Mouse (Mus musculus) MEL (cell line): Measurements from ENCODE around the gene Ttc39a. TPM values are rescaled to one million over a fixed set of nuclear protein-coding genes. Genes with fewer than 3 reads are reported as not detected.

Experiments
- DNase-seq: peaks from one replicate; pipeline ENCODE4 v3.0.0; 2011; ENCODE audit warnings: low read depth, low spot score
- H3K27ac ChIP-seq: 2 replicates; pipeline ENCODE4 v1.5.1; 2012; ENCODE audit warnings: low read depth, mild to moderate bottlenecking, control low read depth, low read length, moderate library complexity; ENCODE audit not compliant: control insufficient read depth
- H3K27me3 ChIP-seq, 2 experiments: fragments of 150-350 bp in 1 of 2; sonication (generic) in 1 of 2; 2 replicates each; pipeline ENCODE4 v1.6.1; 2012; ENCODE audit warnings: low read length in 2 of 2, mild to moderate bottlenecking in 2 of 2, improper control_type of control experiment in 1 of 2, moderate library complexity in 1 of 2; ENCODE audit not compliant: insufficient read depth in 2 of 2, control insufficient read depth in 1 of 2
- H3K36me3 ChIP-seq, 2 experiments: 2 replicates each; pipeline ENCODE4 v1.6.1; 2012 to 2014; ENCODE audit warnings: low read length in 2 of 2, improper control_type of control experiment in 1 of 2, inconsistent platforms in 1 of 2, mild to moderate bottlenecking in 1 of 2; ENCODE audit not compliant: insufficient read depth in 2 of 2, control insufficient read depth in 1 of 2
- H3K4me1 ChIP-seq, 2 experiments: fragments of 150-350 bp in 1 of 2; sonication (generic) in 1 of 2; 2 replicates each; pipeline ENCODE4 v1.6.1; 2012; ENCODE audit warnings: low read length in 2 of 2, improper control_type of control experiment in 1 of 2, mild to moderate bottlenecking in 1 of 2; ENCODE audit not compliant: insufficient read depth in 2 of 2, control insufficient read depth in 1 of 2
- H3K4me3 ChIP-seq, 2 experiments: fragments of 150-350 bp in 1 of 2; sonication (generic) in 1 of 2; 2 replicates each; pipeline ENCODE4 v1.5.1; 2012; ENCODE audit warnings: low read depth in 2 of 2, low read length in 2 of 2, mild to moderate bottlenecking in 2 of 2, moderate library complexity in 2 of 2, control low read depth in 1 of 2, improper control_type of control experiment in 1 of 2; ENCODE audit not compliant: control insufficient read depth in 1 of 2, insufficient read depth in 1 of 2
- H3K79me2 ChIP-seq: 2 replicates; pipeline ENCODE4 v1.6.1; 2012; ENCODE audit warnings: mild to moderate bottlenecking, low read length, moderate library complexity; ENCODE audit not compliant: control insufficient read depth, poor library complexity, insufficient read depth
- H3K9ac ChIP-seq: 2 replicates; pipeline ENCODE4 v1.6.1; 2012; ENCODE audit warnings: low read depth, mild to moderate bottlenecking, control low read depth, low read length, moderate library complexity; ENCODE audit not compliant: control insufficient read depth, poor library complexity, severe bottlenecking
- H3K9me3 ChIP-seq: fragments of 150-350 bp; sonication (generic); replicated peaks from 2 replicates; pipeline ENCODE4 v1.6.1; 2012; ENCODE audit warnings: mild to moderate bottlenecking, low read length, improper control_type of control experiment, moderate library complexity; ENCODE audit not compliant: insufficient read depth
- BHLHE40 ChIP-seq: IDR thresholded peaks from 2 replicates; pipeline ENCODE4 v1.6.1; 2012; ENCODE audit warnings: low read depth, mild to moderate bottlenecking, inconsistent platforms, low read length, improper control_type of control experiment, borderline replicate concordance
- CHD2 ChIP-seq: IDR thresholded peaks from 2 replicates; pipeline ENCODE4 v1.6.1; 2011; ENCODE audit warnings: low read length, improper control_type of control experiment
- EP300 ChIP-seq, 2 experiments: IDR thresholded peaks; 2 replicates each; pipeline ENCODE4 v1.6.1; 2011; ENCODE audit warnings: improper control_type of control experiment in 2 of 2, low read length in 2 of 2, low read depth in 1 of 2, mild to moderate bottlenecking in 1 of 2
- GATA1 ChIP-seq: IDR thresholded peaks from 2 replicates; pipeline ENCODE4 v1.6.1; 2011; ENCODE audit warnings: low read depth, low read length, improper control_type of control experiment
- JUND ChIP-seq: IDR thresholded peaks from 2 replicates; pipeline ENCODE4 v1.6.1; 2011; ENCODE audit warnings: low read depth, mild to moderate bottlenecking, improper control_type of control experiment, low read length
- KAT2A ChIP-seq: conservative IDR thresholded peaks from 2 replicates; pipeline ENCODE4 v1.6.1; 2012; ENCODE audit warnings: low read depth, low read length, improper control_type of control experiment, inconsistent platforms
- MAFK ChIP-seq: IDR thresholded peaks from 2 replicates; pipeline ENCODE4 v1.6.1; 2011; ENCODE audit warnings: low read depth, mild to moderate bottlenecking, low read length, improper control_type of control experiment, borderline replicate concordance
- MAZ ChIP-seq: IDR thresholded peaks from 2 replicates; pipeline ENCODE4 v1.6.1; 2012; ENCODE audit warnings: low read depth, mild to moderate bottlenecking, inconsistent platforms, low read length, improper control_type of control experiment
- MEF2A ChIP-seq: IDR thresholded peaks from 2 replicates; pipeline ENCODE4 v1.6.1; 2014; ENCODE audit warnings: low read depth, mild to moderate bottlenecking, inconsistent platforms, low read length, improper control_type of control experiment; ENCODE audit not compliant: poor library complexity, insufficient replicate concordance, severe bottlenecking; ENCODE audit errors: extremely low read depth
- NRF1 ChIP-seq: IDR thresholded peaks from 2 replicates; pipeline ENCODE4 v1.6.1; 2014; ENCODE audit warnings: low read depth, mild to moderate bottlenecking, inconsistent platforms, low read length, improper control_type of control experiment, moderate library complexity; ENCODE audit not compliant: poor library complexity, insufficient read depth, severe bottlenecking
- POLR2A ChIP-seq, 2 experiments: IDR thresholded peaks; 2 replicates each; pipeline ENCODE4 v1.6.1; 2011 to 2012; ENCODE audit warnings: low read length in 2 of 2, mild to moderate bottlenecking in 2 of 2, control low read depth in 1 of 2, improper control_type of control experiment in 1 of 2, low read depth in 1 of 2, moderate library complexity in 1 of 2; ENCODE audit not compliant: control insufficient read depth in 1 of 2, insufficient read depth in 1 of 2, poor library complexity in 1 of 2
- RAD21 ChIP-seq: IDR thresholded peaks from 2 replicates; pipeline ENCODE4 v1.6.1; 2011; ENCODE audit warnings: mild to moderate bottlenecking, low read depth, low read length, improper control_type of control experiment
- RCOR1 ChIP-seq: IDR thresholded peaks from 2 replicates; pipeline ENCODE4 v1.6.1; 2012; ENCODE audit warnings: low read depth, mild to moderate bottlenecking, inconsistent platforms, low read length, improper control_type of control experiment
- USF1 ChIP-seq: IDR thresholded peaks from 2 replicates; pipeline ENCODE4 v1.6.1; 2014; ENCODE audit warnings: low read depth, mild to moderate bottlenecking, inconsistent platforms, low read length, improper control_type of control experiment, moderate library complexity
- USF2 ChIP-seq, 2 experiments: IDR thresholded peaks; 2 replicates each; pipeline ENCODE4 v1.6.1; 2011 to 2012; ENCODE audit warnings: improper control_type of control experiment in 2 of 2, low read length in 2 of 2, borderline replicate concordance in 1 of 2, inconsistent platforms in 1 of 2, low read depth in 1 of 2, mild to moderate bottlenecking in 1 of 2; ENCODE audit not compliant: insufficient read depth in 1 of 2
- ZNF384 ChIP-seq: IDR thresholded peaks from 2 replicates; pipeline ENCODE4 v1.6.1; 2012; ENCODE audit warnings: low read depth, mild to moderate bottlenecking, inconsistent platforms, low read length, improper control_type of control experiment
- polyA plus RNA-seq, 2 experiments: library from polyadenylated mRNA; stranded (reverse) in 1 of 2; unstranded in 1 of 2; fragments of >175 nt in 1 of 2; fragments of >200 nt in 1 of 2; gene quantifications; 2 replicates each; pipeline versions ENCODE4 v1.2.1 to v1.2.4; 2012; ENCODE audit warnings: low replicate concordance in 2 of 2, low read depth in 1 of 2; ENCODE audit not compliant: insufficient read length in 2 of 2, insufficient read depth in 1 of 2, missing spikeins in 1 of 2
- total RNA-seq: library from RNA; depleted of rRNA; stranded (reverse); fragments of 300-350 nt; gene quantifications from 2 replicates; pipeline ENCODE4 v1.2.3, GENCODE M21; 2012

The Ttc39a gene
- total and polyA plus RNA-seq, 3 experiments = 2.8 to 4.2 TPM; not detected in 1

DNA sequence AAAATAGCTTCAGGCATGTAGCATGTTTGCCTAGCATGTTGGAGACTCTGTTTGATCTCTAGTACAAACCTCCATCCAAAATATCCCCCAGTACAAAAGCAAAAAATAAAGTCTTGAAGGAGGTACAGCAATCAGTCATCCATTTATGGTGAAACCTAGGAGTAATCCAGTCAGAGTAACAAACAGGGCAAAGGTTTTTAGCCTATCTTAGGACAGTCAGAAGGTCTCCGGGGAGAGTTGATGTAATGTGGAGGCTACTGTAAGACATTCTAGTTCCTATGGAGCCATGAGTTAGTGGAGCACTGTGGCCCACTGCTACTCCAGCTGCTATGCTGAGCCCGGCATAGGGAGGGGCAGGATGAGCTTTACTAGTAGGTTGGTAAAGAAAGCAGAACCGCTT is 66.1 kb downstream of the Ttc39a start:
- no peaks in the 10 kb centered on the region; a peak in 1 of 4 replicates for H3K27me3 ChIP-seq
- TF ChIP-seq USF2 (IDR thresholded peaks at IDR 0.05; ENCODE audit: borderline replicate concordance in 1 of 2, insufficient read depth in 1 of 2, low read depth in 1 of 2, low read length in 2 of 2) (no peak), MAZ (no peak), POLR2A (IDR thresholded peaks at IDR 0.05; ENCODE audit: control insufficient read depth in 1 of 2, insufficient read depth in 1 of 2, low read depth in 1 of 2, low read length in 2 of 2, poor library complexity in 1 of 2) (no peak), EP300 (IDR thresholded peaks at IDR 0.05; ENCODE audit: low read depth in 1 of 2, low read length in 2 of 2) (no peak), KAT2A (no peak), GATA1 (no peak), BHLHE40 (no peak), ZNF384 (no peak), RAD21 (no peak), MAFK (no peak), JUND (no peak), MEF2A (no peak), NRF1 (no peak), CHD2 (no peak)
- no peak overlapping the region for H3K27ac ChIP-seq
- peaks cover 13 to 15% of the 10 kb centered on the region in 2 experiments for H3K4me1 ChIP-seq
- no peak overlapping the region for H3K4me3 ChIP-seq
- no peak overlapping the region for H3K9ac ChIP-seq
- peaks cover 0 to 45% of the 10 kb centered on the region in 2 experiments; a peak in 3 of 4 replicates for H3K36me3 ChIP-seq
- H3K9me3 ChIP-seq = no peaks in the 10 kb centered on the region
- no peak for DNase-seq
- peaks cover 46% of the 10 kb centered on the region for H3K79me2 ChIP-seq

DNA sequence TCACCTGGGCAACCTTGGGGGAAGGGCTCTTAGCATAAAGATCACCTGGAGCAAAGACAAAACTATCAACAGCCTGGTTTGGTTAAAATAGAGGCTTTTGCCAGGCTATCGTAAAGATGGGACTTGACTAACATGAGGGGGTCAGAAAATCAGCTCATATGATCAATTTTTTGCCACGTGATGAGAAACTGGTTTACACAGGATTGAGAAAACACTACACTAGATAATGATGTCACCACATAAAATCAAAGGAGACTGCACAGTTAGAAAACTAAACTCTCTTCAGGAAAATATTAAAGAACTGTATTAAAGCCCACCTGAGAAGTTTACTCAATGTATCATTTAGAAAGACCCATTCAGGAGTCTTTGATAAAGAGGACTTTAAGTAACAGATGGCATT is 68.7 kb downstream of the Ttc39a start:
- Histone ChIP-seq H3K27me3 (peaks cover 0 to 3% of the 10 kb centered on the region in 2 experiments; a peak in 3 of 4 replicates), H3K9me3 (no peaks in the 10 kb centered on the region), H3K36me3 (peaks cover 0 to 33% of the 10 kb centered on the region in 2 experiments; a peak in 2 of 4 replicates), H3K27ac (no peak overlapping the region), H3K79me2 (peaks cover 37% of the 10 kb centered on the region), H3K9ac (no peak overlapping the region; the same call in 1 of the 2 replicates), H3K4me1 (peaks cover 13 to 15% of the 10 kb centered on the region in 2 experiments), H3K4me3 (peak overlapping the region; percentile 9 to 100; a peak in 3 of 4 replicates)
- no peak for DNase-seq
- TF ChIP-seq RCOR1 = no peak
- peak; percentile 38; the same call in 1 of the 2 replicates for TF ChIP-seq USF1
